Mouse (Mus musculus) layer of hippocampus, adult 18-20 months (tissue): ENCODE results near the gene 1700001K19Rik. TPM values are rescaled to one million over a fixed set of nuclear protein-coding genes. Genes with fewer than 3 reads are reported as not detected.
"Not testable (repeated sequence)": the region's sequence is repeated elsewhere in the genome, so short reads cannot be mapped to it uniquely, and the experiment has no call there.

ENCODE experiments used
- DNase-seq, 2 experiments: peaks; one replicate each; pipeline ENCODE4 v3.0.0; 2022; ENCODE audit warnings: low spot score in 2 of 2
- total RNA-seq, 2 experiments: library from RNA; stranded (reverse); gene quantifications; 2 replicates each; pipeline ENCODE4 v1.2.3; 2021

The 1700001K19Rik gene
- total RNA-seq, 2 experiments from 2014 or later: not detected

GRCm38 (mm10) chr12:110696173-110696974 is 14.0 kb upstream of the 1700001K19Rik start:
- peak; percentile 95 to 98 for DNase-seq

- DNase-seq: peak; percentile 63 to 72
Measured at GRCm38 (mm10) chr12:110695676-110696171, 13.3 kb upstream of the 1700001K19Rik start.

- not testable (repeated sequence) for DNase-seq
Measured at GRCm38 (mm10) chr12:110693378-110693777, 11.0 kb upstream of the 1700001K19Rik start.

- DNase-seq: no peak
Measured at GRCm38 (mm10) chr12:110689919-110690643, 7.7 kb upstream of the 1700001K19Rik start.

GRCm38 (mm10) chr12:110688921-110689320 is 6.5 kb upstream of the 1700001K19Rik start:
- DNase-seq: not testable (repeated sequence)

- peak in 1 of 2 experiments; percentile 56 for DNase-seq
Measured at GRCm38 (mm10) chr12:110687894-110688734, 5.7 kb upstream of the 1700001K19Rik start.

GRCm38 (mm10) chr12:110683580-110683979 is 1.2 kb upstream of the 1700001K19Rik start:
- DNase-seq: no peak

GRCm38 (mm10) chr12:110681878-110682277 is 541 bp downstream of the 1700001K19Rik start:
- no peak for DNase-seq

- no peak for DNase-seq
Measured at GRCm38 (mm10) chr12:110681191-110681590, 1.2 kb downstream of the 1700001K19Rik start.

- no peak for DNase-seq
Measured at GRCm38 (mm10) chr12:110674243-110674642, 8.2 kb downstream of the 1700001K19Rik start.

GRCm38 (mm10) chr12:110667466-110668077 is 14.8 kb downstream of the 1700001K19Rik start:
- DNase-seq: no peak

GRCm38 (mm10) chr12:110661746-110662145 is 20.7 kb downstream of the 1700001K19Rik start:
- no peak for DNase-seq

- DNase-seq: no peak
Measured at GRCm38 (mm10) chr12:110651464-110651863, 31.0 kb downstream of the 1700001K19Rik start.

GRCm38 (mm10) chr12:110650241-110650641 is 32.2 kb downstream of the 1700001K19Rik start:
- peak in 1 of 2 experiments; percentile 70 for DNase-seq

- DNase-seq: no peak
Measured at GRCm38 (mm10) chr12:110637507-110638114, 44.8 kb downstream of the 1700001K19Rik start.

GRCm38 (mm10) chr12:110636293-110636692 is 46.1 kb downstream of the 1700001K19Rik start:
- DNase-seq: no peak

GRCm38 (mm10) chr12:110630056-110630455 is 52.4 kb downstream of the 1700001K19Rik start:
- no peak for DNase-seq
